Mouse (Mus musculus) CH12.LX (cell line): ENCODE data around the gene Gm20388.

Experiments used
- CHD2 ChIP-seq: IDR thresholded peaks from 2 replicates; pipeline ENCODE4 v1.6.1; 2011; ENCODE audit warnings: low read length, improper control_type of control experiment
- E2F4 ChIP-seq: IDR thresholded peaks from 2 replicates; pipeline ENCODE4 v1.6.1; 2011; ENCODE audit warnings: low read depth, low read length, improper control_type of control experiment; ENCODE audit not compliant: insufficient replicate concordance
- SMC3 ChIP-seq: IDR thresholded peaks from 2 replicates; pipeline ENCODE4 v1.6.1; 2011; ENCODE audit warnings: low read depth, low read length, improper control_type of control experiment

DNA sequence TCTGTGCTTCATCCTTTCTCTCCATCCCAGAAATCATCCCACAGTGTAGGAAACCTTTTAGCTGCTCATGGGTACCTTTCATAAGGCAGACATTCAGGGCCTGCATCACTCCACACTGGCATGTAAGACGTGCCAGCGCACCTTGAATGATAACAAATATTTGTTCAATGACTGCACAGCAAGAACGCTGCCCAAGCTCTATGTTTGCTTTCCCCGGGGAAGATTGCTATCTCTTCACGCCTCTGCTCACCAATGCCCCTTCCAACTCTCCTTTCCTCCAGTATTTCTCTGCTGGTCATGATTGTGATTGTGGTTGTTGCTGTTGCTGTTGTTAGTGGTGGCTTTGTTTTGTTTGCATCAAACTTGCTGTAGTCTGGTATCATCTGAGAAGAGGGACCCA lies 4292.3 kb downstream of the Gm20388 start:
- TF ChIP-seq CHD2 (no peak), E2F4 (no peak), SMC3 (no peak)
